Mouse (Mus musculus): ENCODE measurements at regions not wholly inside any gene's neighbourhood (a gene's known extent, or its start where the extent isn't known, plus 50 kb on each side); places are given as distances from the start of the nearest gene placed in this dataset.

DNA sequence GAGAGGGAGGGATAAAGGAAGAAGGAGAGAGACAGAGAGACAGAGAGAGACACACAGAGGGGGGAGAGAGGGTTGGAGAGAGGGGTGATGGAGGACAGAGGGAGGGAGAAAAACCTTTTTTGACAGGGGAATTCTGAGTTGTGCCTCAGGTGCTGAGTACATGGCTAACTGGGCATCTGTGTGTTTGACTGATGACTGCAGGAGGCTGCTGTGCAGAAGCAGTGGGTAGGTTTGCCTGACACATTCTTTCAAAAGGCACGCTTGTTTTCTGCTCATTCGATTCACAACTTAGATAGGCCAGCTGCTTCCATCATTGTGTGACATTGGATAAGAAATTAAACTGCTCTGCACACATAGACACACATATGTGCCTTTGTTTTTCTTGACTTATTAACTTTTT is 150.7 kb upstream of the Rgmb start:
- in situ Hi-C loops (cut with MboI, MseI) = loop anchor here in 1 of 2 experiments (5.0 kb wide), 1 partner anchor 74 kb away; no protein-coding TSS in a partner anchor

DNA sequence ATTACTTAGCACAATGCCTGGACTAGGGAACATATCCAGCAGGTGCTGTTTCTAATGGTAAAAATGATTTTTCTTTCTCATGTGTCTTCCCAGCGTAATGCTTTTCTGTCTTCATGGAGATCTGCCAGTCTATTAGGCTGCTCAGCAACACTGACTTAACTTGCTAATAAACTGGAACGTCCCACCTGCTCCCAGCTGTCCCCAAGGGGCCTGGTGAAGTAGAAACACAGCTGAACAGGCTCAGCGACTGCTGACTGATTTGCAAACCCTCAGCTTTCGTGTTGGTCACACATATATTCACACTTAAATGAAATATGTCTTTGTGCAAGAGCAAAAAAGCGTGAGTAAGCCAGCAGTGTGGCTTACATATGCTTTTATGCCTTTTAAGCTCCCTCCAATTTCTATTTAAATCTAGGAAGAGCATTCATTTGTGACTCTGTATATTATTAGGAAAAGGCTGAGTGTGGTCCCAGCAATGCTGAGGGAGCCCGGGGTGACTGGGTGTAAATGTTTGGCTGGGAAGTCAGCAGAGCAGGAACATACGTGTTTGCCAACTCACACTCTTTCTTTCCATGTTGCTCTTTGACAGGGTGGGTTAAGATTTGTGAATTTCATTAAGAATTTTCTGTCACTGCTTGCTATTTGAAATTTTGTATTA is 146.7 kb upstream of the Rgmb start:
- in situ Hi-C loops (cut with MboI, MseI) = loop anchor here (5.0 to 10.0 kb wide), 2 partner anchors 173 to 1390 kb away; no protein-coding TSS in a partner anchor

DNA sequence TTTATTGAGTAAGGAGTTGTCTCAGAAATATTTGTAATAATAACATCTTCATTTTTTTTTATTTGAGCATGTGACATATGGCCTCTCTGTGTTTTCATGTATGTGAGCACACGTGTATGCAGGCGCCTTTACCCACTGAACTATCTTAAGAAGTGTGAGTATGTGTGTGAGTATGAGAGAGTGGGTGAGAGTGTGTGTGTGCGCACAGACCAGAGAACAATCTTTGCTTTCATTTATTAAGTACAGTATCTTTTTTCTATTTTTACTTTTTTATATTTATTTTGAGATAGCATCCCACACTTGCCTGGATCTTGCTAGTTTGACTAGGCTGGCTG is 140.5 kb upstream of the Rgmb start:
- in situ Hi-C loops (cut with MboI, MseI) = loop anchor here in 1 of 2 experiments (10.0 kb wide), 1 partner anchor 167 kb away; no protein-coding TSS in a partner anchor

GRCm38 (mm10) chr17:15970481-15971350 is 139.9 kb upstream of the Rgmb start:
- in situ Hi-C loops (cut with MboI, MseI) = loop anchor here in 1 of 2 experiments (10.0 kb wide), 1 partner anchor 166 kb away; no protein-coding TSS in a partner anchor

DNA sequence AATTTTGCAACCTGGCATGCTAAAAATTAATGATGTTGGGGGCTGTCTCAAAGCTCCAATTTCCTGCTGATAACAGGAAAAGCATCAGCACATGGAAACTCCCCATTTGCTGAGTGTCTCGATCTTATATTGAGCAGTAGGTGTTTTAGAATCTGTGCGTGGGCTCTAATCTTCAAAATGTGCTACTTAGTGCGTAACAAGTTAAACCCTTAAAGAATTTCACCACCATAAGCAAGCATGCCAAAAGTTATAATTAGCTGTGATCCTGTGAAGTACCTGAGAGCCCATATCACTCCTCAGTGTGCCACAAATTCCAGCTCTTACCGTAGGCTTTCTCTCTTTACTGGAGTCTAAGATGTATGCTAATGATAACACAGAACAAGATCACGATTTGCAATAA is 137.5 kb upstream of the Rgmb start:
- in situ Hi-C loops (cut with MboI, MseI) = no loop called here

DNA sequence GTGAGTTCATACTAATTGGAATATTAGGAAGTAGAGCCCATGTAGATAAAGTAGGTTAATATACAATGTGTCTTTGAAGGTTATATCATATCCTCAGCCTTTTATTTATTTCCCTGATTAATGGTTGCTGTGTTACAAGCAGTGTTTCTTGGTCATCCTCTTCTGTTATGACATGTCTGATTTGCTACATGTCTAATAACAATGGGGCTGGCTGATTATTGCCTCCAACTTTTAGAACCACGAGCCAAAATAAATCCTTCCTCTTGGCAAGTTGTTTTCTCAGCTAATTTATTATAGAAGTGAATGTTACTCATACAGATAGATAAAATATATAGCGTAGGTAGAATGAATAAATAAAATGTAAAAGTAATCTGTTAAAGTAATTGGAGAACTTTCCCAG is 124.8 kb upstream of the Rgmb start:
- in situ Hi-C loops (cut with MboI, MseI) = no loop called here

DNA sequence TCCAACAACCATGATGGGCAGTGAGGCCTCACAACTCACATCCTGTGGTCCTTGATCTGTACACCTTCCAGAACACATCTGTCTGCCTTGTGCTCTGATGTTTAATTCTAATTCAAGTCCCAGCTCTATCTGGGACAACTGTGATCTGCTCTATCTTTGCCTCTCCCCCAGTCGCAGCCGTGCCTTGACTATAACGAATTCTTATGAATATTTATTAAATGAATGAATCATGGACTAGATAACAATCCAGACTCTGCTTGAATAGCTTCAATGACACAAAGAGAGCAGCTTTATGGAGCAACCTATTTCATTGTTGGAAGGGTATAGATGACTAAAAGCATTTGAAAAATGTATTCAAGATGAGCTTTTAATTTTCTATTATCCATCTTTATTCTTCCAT is 120.8 kb upstream of the Rgmb start:
- in situ Hi-C loops (cut with MboI, MseI) = no loop called here

GRCm38 (mm10) chr17:15949753-15950152 is 118.9 kb upstream of the Rgmb start:
- in situ Hi-C loops (cut with MboI, MseI) = no loop called here

DNA sequence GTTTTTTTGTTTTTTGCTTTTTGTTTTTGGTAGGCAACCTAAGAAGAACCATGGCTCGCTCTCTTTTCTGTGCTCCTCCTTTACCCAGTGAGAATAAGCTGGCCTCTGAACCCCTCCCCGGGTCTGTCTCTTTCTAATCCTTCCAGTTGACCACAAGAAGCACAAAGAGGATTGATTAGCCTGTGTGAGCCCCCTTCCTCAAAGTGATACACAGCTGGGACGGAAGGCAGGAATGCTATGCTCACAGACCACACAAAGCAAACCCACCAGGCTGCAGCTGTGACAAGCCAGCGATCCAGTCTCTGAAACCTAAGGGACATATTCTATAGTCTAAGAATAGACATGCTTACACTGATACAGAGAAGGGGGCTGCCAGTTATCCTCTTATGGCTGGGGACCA is 111.5 kb upstream of the Rgmb start:
- in situ Hi-C loops (cut with MboI, MseI) = no loop called here

DNA sequence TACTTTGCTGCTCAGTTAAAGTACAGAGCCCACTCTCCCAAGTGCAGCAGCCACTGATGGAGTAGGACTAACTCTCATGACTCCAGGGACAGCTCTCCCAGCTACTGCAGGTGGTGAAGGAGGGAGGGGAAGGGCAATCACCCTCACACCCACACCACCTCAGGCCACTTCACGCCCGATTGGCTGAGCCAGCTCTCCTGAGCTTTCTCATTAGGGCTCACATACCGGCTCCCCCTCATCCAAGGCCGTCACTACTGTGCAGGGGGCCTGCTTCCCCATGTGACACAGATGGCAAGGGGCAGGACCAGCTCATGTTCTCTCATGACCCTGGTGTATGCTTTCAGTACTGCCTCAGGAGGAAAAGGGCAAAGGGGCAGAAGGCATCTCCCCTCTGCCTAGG is 87.8 kb upstream of the Rgmb start:
- in situ Hi-C loops (cut with MboI, MseI) = no loop called here

GRCm38 (mm10) chr17:15898689-15899419 is 68.0 kb upstream of the Rgmb start:
- in situ Hi-C loops (cut with MboI, MseI) = no loop called here

DNA sequence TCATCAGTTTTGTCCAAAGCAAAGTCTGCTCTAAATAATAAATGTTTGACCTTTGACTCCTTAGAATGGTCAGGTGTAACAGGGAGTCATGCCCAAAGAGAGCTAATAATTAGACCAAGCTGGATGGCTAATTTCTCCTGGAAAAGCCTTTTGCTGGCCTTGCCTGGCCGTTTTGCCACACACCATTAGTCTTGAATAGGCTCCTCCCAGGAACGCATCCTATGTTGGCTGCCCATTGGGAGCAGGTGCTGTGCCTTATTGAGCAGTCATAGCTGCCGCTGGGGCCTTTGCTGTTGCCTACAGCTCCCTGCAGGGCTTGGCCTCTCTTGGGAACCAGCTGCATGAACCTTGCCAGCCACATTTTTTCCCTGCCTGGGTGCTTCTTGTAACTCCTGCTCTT is 65.1 kb upstream of the Rgmb start:
- in situ Hi-C loops (cut with MboI, MseI) = no loop called here

DNA sequence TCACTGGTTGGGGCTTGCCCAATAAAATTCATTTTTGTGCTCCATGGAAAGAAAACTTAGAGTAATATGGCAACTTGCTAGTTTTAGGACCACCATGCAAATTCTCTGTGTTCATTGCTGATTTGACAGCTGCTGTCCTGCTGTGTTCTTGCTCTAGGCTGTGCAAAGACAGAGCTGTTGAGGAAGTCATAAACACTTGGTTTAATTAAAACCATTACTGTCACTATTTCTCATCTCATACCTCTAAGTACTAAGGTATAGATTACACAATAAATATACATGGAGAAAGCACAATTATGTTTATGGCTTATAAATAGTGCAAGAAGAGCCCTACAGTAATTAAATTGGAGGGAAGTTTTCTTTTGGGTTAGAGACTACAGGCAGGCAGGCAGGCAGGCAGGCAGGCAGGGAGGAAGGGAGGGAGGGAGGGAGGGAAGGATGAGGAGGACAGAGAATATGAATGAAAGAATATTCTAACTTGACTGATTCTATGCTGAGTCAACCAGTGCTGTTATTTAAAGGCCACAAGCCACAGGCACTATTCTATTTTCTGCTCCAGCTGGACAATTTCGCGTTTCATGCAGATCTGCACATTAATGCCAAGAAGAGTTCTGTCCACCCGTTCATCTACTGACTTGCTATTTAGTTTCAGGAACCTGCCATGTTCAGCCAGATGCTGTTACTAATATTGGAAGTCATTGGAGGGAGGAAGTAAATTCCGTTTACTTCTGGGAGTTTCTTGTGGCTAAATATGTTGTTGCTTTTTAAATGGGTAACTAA is 61.2 kb upstream of the Rgmb start:
- in situ Hi-C loops (cut with MboI, MseI) = no loop called here

DNA sequence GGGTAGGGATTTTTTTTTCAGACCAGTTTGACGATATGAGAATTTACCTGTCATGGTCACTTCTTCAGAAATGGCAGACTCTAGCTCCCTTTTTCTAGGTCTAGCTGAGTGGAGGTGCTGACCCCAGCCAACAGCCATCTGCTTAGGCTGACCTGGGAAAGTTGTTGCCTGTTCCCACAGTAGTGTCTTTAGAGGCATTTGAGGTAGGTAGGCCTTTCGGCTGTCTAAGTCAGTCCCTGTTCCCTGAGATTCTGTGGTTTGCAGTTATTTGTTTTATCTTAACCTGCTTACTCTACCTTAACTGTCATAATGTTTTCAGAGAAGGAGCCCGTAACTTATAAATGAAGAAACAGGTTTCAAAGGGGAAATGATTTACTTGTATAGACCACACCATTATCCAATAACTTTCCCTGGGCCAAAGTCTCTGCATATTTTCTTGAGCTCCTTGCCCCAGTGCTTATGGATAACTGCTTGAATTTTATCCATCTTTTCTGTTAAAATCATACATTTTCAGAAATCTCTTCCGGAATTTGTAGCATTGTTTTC is 59.8 kb upstream of the Rgmb start:
- in situ Hi-C loops (cut with MboI, MseI) = no loop called here

- in situ Hi-C loops (cut with MboI, MseI) = no loop called here
Measured at GRCm38 (mm10) chr17:15882803-15883202, 52.0 kb upstream of the Rgmb start.

GRCm38 (mm10) chr17:15882245-15882644 is 51.4 kb upstream of the Rgmb start:
- in situ Hi-C loops (cut with MboI, MseI) = no loop called here
